Mouse (Mus musculus): ENCODE results near the gene Epm2a. TPM values are rescaled to one million over a fixed set of nuclear protein-coding genes. Genes with fewer than 3 reads are reported as not detected.
"Not testable (repeated sequence)": the region's sequence is repeated elsewhere in the genome, so short reads cannot be mapped to it uniquely, and the experiment has no call there.

Epm2a gene
- polyA plus RNA-seq, 1 experiment from 2014 or later: 0.57 TPM

GRCm38 (mm10) chr10:11322316-11322715 is 20.9 kb upstream of the Epm2a start:
- Histone ChIP-seq H3K27ac (ENCODE audit: low read depth) (no peak overlapping the region), H3K9ac (ENCODE audit: low read length) (no peak overlapping the region), H3K36me3 (ENCODE audit: control insufficient read depth, insufficient read depth, low read length) (no peaks in the 10 kb centered on the region), H3K4me3 (ENCODE audit: low read depth, low read length) (no peak overlapping the region), H3K9me3 (ENCODE audit: control insufficient read depth, low read length) (no peaks in the 10 kb centered on the region), H3K27me3 (replicated peaks; ENCODE audit: control insufficient read depth, insufficient read depth, low read length) (no peaks in the 10 kb centered on the region), H3K4me1 (replicated peaks; ENCODE audit: control insufficient read depth, insufficient read depth, low read length) (no peaks in the 10 kb centered on the region), H3K4me2 (ENCODE audit: low read length) (no peak overlapping the region)
- 73% methylated on average over 7 of the region's 7 CpGs for WGBS
- ATAC-seq (replicated peaks; ENCODE audit: low FRiP score, low TSS enrichment, low read depth) (no peak), DNase-seq (ENCODE audit: low spot score) (no peak)

GRCm38 (mm10) chr10:11323202-11323898 is 19.9 kb upstream of the Epm2a start:
- DNase-seq (ENCODE audit: low spot score) (no peak), ATAC-seq (replicated peaks; ENCODE audit: low FRiP score, low TSS enrichment, low read depth) (no peak)
- H3K4me3 ChIP-seq (ENCODE audit: low read depth, low read length): no peak overlapping the region
- no peak overlapping the region for H3K4me2 ChIP-seq (ENCODE audit: low read length)
- H3K4me1 ChIP-seq (replicated peaks; ENCODE audit: control insufficient read depth, insufficient read depth, low read length): no peaks in the 10 kb centered on the region
- H3K9ac ChIP-seq (ENCODE audit: low read length): no peak overlapping the region
- H3K27ac ChIP-seq (ENCODE audit: low read depth): no peak overlapping the region
- no peaks in the 10 kb centered on the region for H3K27me3 ChIP-seq (replicated peaks; ENCODE audit: control insufficient read depth, insufficient read depth, low read length)
- 78% methylated on average over 4 of the region's 4 CpGs for WGBS
- H3K36me3 ChIP-seq (ENCODE audit: control insufficient read depth, insufficient read depth, low read length): no peaks in the 10 kb centered on the region
- H3K9me3 ChIP-seq (ENCODE audit: control insufficient read depth, low read length): no peaks in the 10 kb centered on the region

- no peak overlapping the region for H3K9ac ChIP-seq (ENCODE audit: low read length)
- no peaks in the 10 kb centered on the region for H3K9me3 ChIP-seq (ENCODE audit: control insufficient read depth, low read length)
- no peak overlapping the region for H3K4me2 ChIP-seq (ENCODE audit: low read length)
- 86% methylated on average over 3 of the region's 3 CpGs for WGBS
- no peaks in the 10 kb centered on the region for H3K4me1 ChIP-seq (replicated peaks; ENCODE audit: control insufficient read depth, insufficient read depth, low read length)
- no peak overlapping the region for H3K27ac ChIP-seq (ENCODE audit: low read depth)
- no peaks in the 10 kb centered on the region for H3K27me3 ChIP-seq (replicated peaks; ENCODE audit: control insufficient read depth, insufficient read depth, low read length)
- no peak for ATAC-seq (replicated peaks; ENCODE audit: low FRiP score, low TSS enrichment, low read depth)
- H3K4me3 ChIP-seq (ENCODE audit: low read depth, low read length): no peak overlapping the region
- DNase-seq (ENCODE audit: low spot score): no peak
- no peaks in the 10 kb centered on the region for H3K36me3 ChIP-seq (ENCODE audit: control insufficient read depth, insufficient read depth, low read length)
Observed at GRCm38 (mm10) chr10:11326526-11326925, 16.7 kb upstream of the Epm2a start.

- no peak for ATAC-seq (replicated peaks; ENCODE audit: low FRiP score, low TSS enrichment, low read depth)
- Histone ChIP-seq H3K27me3 (replicated peaks; ENCODE audit: control insufficient read depth, insufficient read depth, low read length) (no peaks in the 10 kb centered on the region), H3K9ac (ENCODE audit: low read length) (no peak overlapping the region), H3K4me3 (ENCODE audit: low read depth, low read length) (no peak overlapping the region), H3K4me1 (replicated peaks; ENCODE audit: control insufficient read depth, insufficient read depth, low read length) (no peaks in the 10 kb centered on the region), H3K9me3 (ENCODE audit: control insufficient read depth, low read length) (no peaks in the 10 kb centered on the region), H3K27ac (ENCODE audit: low read depth) (no peak overlapping the region), H3K4me2 (ENCODE audit: low read length) (no peak overlapping the region), H3K36me3 (ENCODE audit: control insufficient read depth, insufficient read depth, low read length) (no peaks in the 10 kb centered on the region)
- no peak for DNase-seq (ENCODE audit: low spot score)
- WGBS: 85% methylated on average over 18 of the region's 18 CpGs
Observed at GRCm38 (mm10) chr10:11344536-11345468, 1.6 kb downstream of the Epm2a start.

- H3K4me3 ChIP-seq (ENCODE audit: low read depth, low read length); H3K4me2 ChIP-seq (ENCODE audit: low read length); H3K36me3 ChIP-seq (ENCODE audit: control insufficient read depth, insufficient read depth, low read length); H3K4me1 ChIP-seq (replicated peaks; ENCODE audit: control insufficient read depth, insufficient read depth, low read length); H3K27me3 ChIP-seq (replicated peaks; ENCODE audit: control insufficient read depth, insufficient read depth, low read length); H3K27ac ChIP-seq (ENCODE audit: low read depth); DNase-seq (ENCODE audit: low spot score); H3K9ac ChIP-seq (ENCODE audit: low read length); H3K9me3 ChIP-seq (ENCODE audit: control insufficient read depth, low read length): not testable (repeated sequence)
- 60% methylated on average over 3 of the region's 3 CpGs for WGBS
- ATAC-seq (replicated peaks; ENCODE audit: low FRiP score, low TSS enrichment, low read depth): 0 out of 2 replicates have a peak, but pooled peaks have one; percentile 43
Observed at GRCm38 (mm10) chr10:11350243-11350974, 7.2 kb downstream of the Epm2a start.

GRCm38 (mm10) chr10:11354609-11355008 is 11.4 kb downstream of the Epm2a start:
- H3K27me3 ChIP-seq (replicated peaks; ENCODE audit: control insufficient read depth, insufficient read depth, low read length): no peaks in the 10 kb centered on the region
- no peak overlapping the region for H3K27ac ChIP-seq (ENCODE audit: low read depth)
- no peak overlapping the region for H3K9ac ChIP-seq (ENCODE audit: low read length)
- H3K4me1 ChIP-seq (replicated peaks; ENCODE audit: control insufficient read depth, insufficient read depth, low read length): 0 out of 2 replicates have a peak, but pooled peaks cover 3% of the 10 kb centered on the region
- DNase-seq (ENCODE audit: low spot score): no peak
- H3K9me3 ChIP-seq (ENCODE audit: control insufficient read depth, low read length): no peaks in the 10 kb centered on the region
- H3K36me3 ChIP-seq (ENCODE audit: control insufficient read depth, insufficient read depth, low read length): no peaks in the 10 kb centered on the region
- no peak overlapping the region for H3K4me2 ChIP-seq (ENCODE audit: low read length)
- WGBS: 89% methylated on average over 7 of the region's 8 CpGs
- H3K4me3 ChIP-seq (ENCODE audit: low read depth, low read length): no peak overlapping the region
- no peak for ATAC-seq (replicated peaks; ENCODE audit: low FRiP score, low TSS enrichment, low read depth)

- WGBS: 61% methylated on average over 5 of the region's 5 CpGs
- H3K4me3 ChIP-seq (ENCODE audit: low read depth, low read length): no peak overlapping the region
- no peak overlapping the region for H3K4me2 ChIP-seq (ENCODE audit: low read length)
- H3K36me3 ChIP-seq (ENCODE audit: control insufficient read depth, insufficient read depth, low read length): no peaks in the 10 kb centered on the region
- H3K9me3 ChIP-seq (ENCODE audit: control insufficient read depth, low read length): no peaks in the 10 kb centered on the region
- 0 out of 2 replicates have a peak, but pooled peaks cover 3% of the 10 kb centered on the region for H3K4me1 ChIP-seq (replicated peaks; ENCODE audit: control insufficient read depth, insufficient read depth, low read length)
- DNase-seq (ENCODE audit: low spot score) (no peak), ATAC-seq (replicated peaks; ENCODE audit: low FRiP score, low TSS enrichment, low read depth) (no peak)
- no peak overlapping the region for H3K9ac ChIP-seq (ENCODE audit: low read length)
- H3K27ac ChIP-seq (ENCODE audit: low read depth): no peak overlapping the region
- H3K27me3 ChIP-seq (replicated peaks; ENCODE audit: control insufficient read depth, insufficient read depth, low read length): no peaks in the 10 kb centered on the region
Observed at GRCm38 (mm10) chr10:11361985-11362692, 18.9 kb downstream of the Epm2a start.

- 53% methylated on average over 12 of the region's 12 CpGs for WGBS
- Histone ChIP-seq H3K9me3 (ENCODE audit: control insufficient read depth, low read length) (no peaks in the 10 kb centered on the region), H3K27me3 (replicated peaks; ENCODE audit: control insufficient read depth, insufficient read depth, low read length) (no peaks in the 10 kb centered on the region), H3K27ac (ENCODE audit: low read depth) (no peak overlapping the region), H3K36me3 (ENCODE audit: control insufficient read depth, insufficient read depth, low read length) (no peaks in the 10 kb centered on the region), H3K9ac (ENCODE audit: low read length) (no peak overlapping the region), H3K4me2 (ENCODE audit: low read length) (no peak overlapping the region), H3K4me1 (replicated peaks; ENCODE audit: control insufficient read depth, insufficient read depth, low read length) (0 out of 2 replicates have a peak, but pooled peaks cover 3% of the 10 kb centered on the region), H3K4me3 (ENCODE audit: low read depth, low read length) (no peak overlapping the region)
- ATAC-seq (replicated peaks; ENCODE audit: low FRiP score, low TSS enrichment, low read depth): no peak
- DNase-seq (ENCODE audit: low spot score): no peak
Observed at GRCm38 (mm10) chr10:11362896-11363487, 19.8 kb downstream of the Epm2a start.
